Mouse (Mus musculus): Measurements from ENCODE around the gene Rgs19. TPM values are rescaled to one million over a fixed set of nuclear protein-coding genes. Genes with fewer than 3 reads are reported as not detected.

Rgs19 gene
- total RNA-seq, 1 experiment from 2014 or later = 89.7 TPM

- ATAC-seq (replicated peaks in 1 of 2; ENCODE audit: insufficient read depth in 1 of 2, low FRiP score in 2 of 2, low TSS enrichment in 1 of 2, low read depth in 1 of 2, poor library complexity in 2 of 2, severe bottlenecking in 2 of 2) = no peak
These were observed 4.2 kb downstream of the Rgs19 start for GRCm38 (mm10) chr2:181689466-181690160.

- ATAC-seq (replicated peaks in 1 of 2; ENCODE audit: insufficient read depth in 1 of 2, low FRiP score in 2 of 2, low TSS enrichment in 1 of 2, low read depth in 1 of 2, poor library complexity in 2 of 2, severe bottlenecking in 2 of 2) = no peak
These were observed 6.2 kb downstream of the Rgs19 start for GRCm38 (mm10) chr2:181687586-181687985.

- no peak for ATAC-seq (replicated peaks in 1 of 2; ENCODE audit: insufficient read depth in 1 of 2, low FRiP score in 2 of 2, low TSS enrichment in 1 of 2, low read depth in 1 of 2, poor library complexity in 2 of 2, severe bottlenecking in 2 of 2)
These were observed 8.1 kb downstream of the Rgs19 start for GRCm38 (mm10) chr2:181685686-181686085.

DNA sequence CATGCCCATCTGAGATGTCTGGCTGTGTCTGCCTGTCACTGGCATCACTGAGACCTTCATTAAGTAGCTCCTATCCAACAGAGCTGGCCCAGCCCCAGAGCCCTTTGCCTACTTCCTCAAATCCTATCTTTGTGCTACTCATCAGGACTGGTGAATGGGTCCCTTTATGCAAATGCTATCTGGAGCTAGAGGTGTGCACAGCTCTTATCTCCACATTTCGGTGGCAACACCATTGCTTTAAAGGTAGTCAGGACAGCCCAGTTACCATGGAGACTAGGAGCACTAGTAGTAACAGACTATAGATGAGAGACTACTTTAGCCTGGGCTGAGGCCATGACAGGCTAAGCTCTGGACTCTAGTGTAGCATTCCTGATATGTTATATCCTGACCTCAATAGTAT, 9.1 kb downstream of the Rgs19 start:
- ATAC-seq (replicated peaks in 1 of 2; ENCODE audit: insufficient read depth in 1 of 2, low FRiP score in 2 of 2, low TSS enrichment in 1 of 2, low read depth in 1 of 2, poor library complexity in 2 of 2, severe bottlenecking in 2 of 2) = no peak

GRCm38 (mm10) chr2:181683381-181683780, 10.4 kb downstream of the Rgs19 start:
- ATAC-seq (replicated peaks in 1 of 2; ENCODE audit: insufficient read depth in 1 of 2, low FRiP score in 2 of 2, low TSS enrichment in 1 of 2, low read depth in 1 of 2, poor library complexity in 2 of 2, severe bottlenecking in 2 of 2) = no peak

DNA sequence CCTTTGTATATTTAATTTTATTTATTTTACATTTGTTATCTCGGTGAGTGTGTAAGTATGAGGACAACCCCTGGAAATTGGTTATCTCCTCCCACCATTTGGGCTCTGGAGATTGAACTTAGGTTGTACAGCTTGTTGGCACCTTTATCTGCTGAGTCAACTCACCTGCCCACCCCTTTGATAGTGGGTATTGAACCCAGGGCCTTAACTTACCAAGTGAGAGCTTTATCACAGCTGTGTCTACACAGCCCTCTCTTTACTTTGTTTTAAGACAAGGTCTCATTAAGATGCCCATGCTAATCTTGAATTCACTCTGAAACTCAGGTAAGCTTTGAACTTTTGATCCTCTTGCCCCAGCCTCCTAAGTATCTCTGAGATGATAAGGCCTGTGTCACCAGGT, 11.8 kb downstream of the Rgs19 start:
- no peak for ATAC-seq (replicated peaks in 1 of 2; ENCODE audit: insufficient read depth in 1 of 2, low FRiP score in 2 of 2, low TSS enrichment in 1 of 2, low read depth in 1 of 2, poor library complexity in 2 of 2, severe bottlenecking in 2 of 2)

DNA sequence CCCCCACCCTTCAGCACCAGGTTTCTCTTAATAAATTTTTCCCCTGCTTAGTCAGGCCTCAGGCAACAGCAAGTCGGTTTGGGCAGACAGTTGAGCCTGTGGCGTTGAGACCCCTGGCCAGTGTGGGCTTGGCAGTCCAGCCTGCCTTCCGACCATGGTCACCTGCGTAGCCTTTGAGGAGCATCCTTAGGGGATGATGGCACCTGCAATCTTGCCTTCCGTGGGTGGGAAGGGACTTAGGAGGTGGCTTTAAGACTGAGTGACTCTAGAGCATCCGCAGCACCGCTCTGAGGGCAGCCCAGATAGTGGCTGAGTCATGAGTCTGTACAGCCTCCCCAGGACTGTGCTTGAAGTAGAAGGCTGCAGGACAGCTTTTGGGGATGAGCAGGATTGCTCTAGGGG, 13.1 kb downstream of the Rgs19 start:
- ATAC-seq (replicated peaks in 1 of 2; ENCODE audit: insufficient read depth in 1 of 2, low FRiP score in 2 of 2, low TSS enrichment in 1 of 2, low read depth in 1 of 2, poor library complexity in 2 of 2, severe bottlenecking in 2 of 2) = 0 out of 4 replicates have a peak, but pooled peaks of 1 of the 2 experiments have one; percentile 10

- ATAC-seq (replicated peaks in 1 of 2; ENCODE audit: insufficient read depth in 1 of 2, low FRiP score in 2 of 2, low TSS enrichment in 1 of 2, low read depth in 1 of 2, poor library complexity in 2 of 2, severe bottlenecking in 2 of 2) = peak; percentile 38 to 52
These were observed 13.6 kb downstream of the Rgs19 start, which contains the start of gene Tcea2 for GRCm38 (mm10) chr2:181679951-181680715. Gene Tcea2, plus strand, starts transcription at chr2:181680310.

- peak; percentile 74 to 77 for ATAC-seq (replicated peaks in 1 of 2; ENCODE audit: insufficient read depth in 1 of 2, low FRiP score in 2 of 2, low TSS enrichment in 1 of 2, low read depth in 1 of 2, poor library complexity in 2 of 2, severe bottlenecking in 2 of 2)
These were observed 15.0 kb downstream of the Rgs19 start for GRCm38 (mm10) chr2:181678780-181679179.

- ATAC-seq (replicated peaks in 1 of 2; ENCODE audit: insufficient read depth in 1 of 2, low FRiP score in 2 of 2, low TSS enrichment in 1 of 2, low read depth in 1 of 2, poor library complexity in 2 of 2, severe bottlenecking in 2 of 2) = no peak
These were observed 16.1 kb downstream of the Rgs19 start for GRCm38 (mm10) chr2:181677755-181678098.

DNA sequence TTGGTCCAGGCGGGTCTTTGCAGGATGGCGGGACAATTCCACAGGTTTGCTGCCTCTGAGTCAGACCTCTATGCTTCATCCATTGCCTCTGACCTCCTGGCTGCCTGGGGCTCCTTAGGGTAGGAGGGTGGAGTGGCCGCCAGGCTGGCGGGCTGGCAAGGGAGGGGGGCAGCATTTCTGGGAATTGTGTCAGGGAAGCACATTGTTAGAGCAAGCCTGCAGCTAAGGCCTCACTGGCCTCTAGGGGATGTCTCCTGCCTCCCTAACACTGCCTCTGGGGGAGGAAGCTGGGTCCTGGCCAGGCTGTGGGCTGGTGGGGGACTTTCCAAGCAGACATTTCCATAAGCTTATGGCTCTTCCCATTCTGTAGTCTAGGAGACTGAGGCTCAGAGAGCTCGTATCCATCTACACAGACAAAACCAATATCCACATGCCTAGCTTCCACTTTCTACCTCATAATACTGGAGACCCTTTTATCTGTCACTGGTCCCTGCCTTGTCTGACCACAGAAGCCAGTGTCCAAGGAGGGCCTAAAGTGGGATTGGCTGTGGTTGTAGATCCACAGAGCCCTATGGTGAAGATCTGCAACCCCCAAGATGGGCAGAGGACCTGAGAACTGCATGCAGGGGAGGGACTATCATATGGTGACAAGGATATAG, 16.6 kb downstream of the Rgs19 start:
- ATAC-seq (replicated peaks in 1 of 2; ENCODE audit: insufficient read depth in 1 of 2, low FRiP score in 2 of 2, low TSS enrichment in 1 of 2, low read depth in 1 of 2, poor library complexity in 2 of 2, severe bottlenecking in 2 of 2) = no peak

- no peak for ATAC-seq (replicated peaks in 1 of 2; ENCODE audit: insufficient read depth in 1 of 2, low FRiP score in 2 of 2, low TSS enrichment in 1 of 2, low read depth in 1 of 2, poor library complexity in 2 of 2, severe bottlenecking in 2 of 2)
These were observed 17.4 kb downstream of the Rgs19 start for GRCm38 (mm10) chr2:181676424-181676823.

DNA sequence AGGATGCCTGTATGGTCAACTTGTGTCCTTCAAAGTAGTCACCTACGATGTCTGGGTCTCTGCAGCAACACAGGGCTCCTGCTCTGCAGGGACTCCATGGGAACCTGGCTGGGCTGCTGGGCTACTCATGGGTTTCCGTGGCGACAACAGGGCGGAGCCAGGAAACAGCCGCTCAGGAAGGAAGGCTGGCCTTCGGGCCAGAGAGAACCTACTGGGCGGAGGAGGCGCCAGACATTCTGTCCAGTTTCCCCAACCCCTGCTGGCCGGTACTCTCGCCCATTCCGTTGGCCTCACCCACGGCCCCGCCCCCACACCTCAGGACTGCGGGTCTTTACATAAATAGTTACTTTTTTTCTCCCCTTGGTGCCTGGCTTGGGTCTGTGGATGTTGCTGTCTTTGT, 18.3 kb downstream of the Rgs19 start:
- ATAC-seq (replicated peaks in 1 of 2; ENCODE audit: insufficient read depth in 1 of 2, low FRiP score in 2 of 2, low TSS enrichment in 1 of 2, low read depth in 1 of 2, poor library complexity in 2 of 2, severe bottlenecking in 2 of 2) = peak; percentile 47 to 54

GRCm38 (mm10) chr2:181674934-181675333, 18.8 kb downstream of the Rgs19 start:
- no peak for ATAC-seq (replicated peaks in 1 of 2; ENCODE audit: insufficient read depth in 1 of 2, low FRiP score in 2 of 2, low TSS enrichment in 1 of 2, low read depth in 1 of 2, poor library complexity in 2 of 2, severe bottlenecking in 2 of 2)

DNA sequence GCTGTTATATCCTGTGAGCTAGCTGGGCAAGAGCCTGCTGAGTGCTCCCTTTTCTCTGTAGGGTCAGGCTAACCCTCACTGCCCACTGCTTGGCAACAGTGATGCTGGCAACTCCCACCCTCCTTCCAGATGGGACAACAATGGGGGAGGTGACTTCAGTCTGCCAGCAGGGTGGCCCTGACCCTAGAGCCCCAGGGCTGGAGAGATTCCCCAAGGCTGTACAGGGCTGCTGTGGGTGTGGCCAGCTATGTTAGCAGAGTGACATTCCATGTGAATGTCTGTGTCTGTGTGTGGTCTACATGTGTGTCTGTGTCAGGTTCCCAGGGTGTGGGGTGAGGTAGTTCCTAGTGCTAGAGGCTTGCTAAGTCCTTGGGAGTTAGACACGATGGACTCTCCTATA, 20.3 kb downstream of the Rgs19 start:
- ATAC-seq (replicated peaks in 1 of 2; ENCODE audit: insufficient read depth in 1 of 2, low FRiP score in 2 of 2, low TSS enrichment in 1 of 2, low read depth in 1 of 2, poor library complexity in 2 of 2, severe bottlenecking in 2 of 2) = no peak

DNA sequence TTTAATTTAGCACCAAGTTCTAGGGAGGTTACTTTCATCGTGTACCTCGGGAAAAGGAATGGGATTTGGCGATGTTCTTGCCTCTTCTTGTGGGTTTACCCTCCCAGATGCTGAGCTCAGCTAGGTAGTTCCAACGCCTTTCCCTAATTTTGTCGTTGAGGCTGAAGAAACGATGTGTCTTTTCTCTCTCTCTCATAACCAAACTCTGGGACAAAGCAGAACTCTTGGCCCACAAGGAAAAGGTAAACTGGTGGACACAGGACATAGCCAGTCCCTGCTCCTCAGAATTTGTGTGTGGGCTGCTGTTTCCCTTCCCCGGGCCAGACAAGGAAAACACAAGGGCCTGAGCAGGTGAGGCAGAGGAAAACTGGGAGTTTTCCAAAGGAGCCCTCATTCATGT, 21.8 kb downstream of the Rgs19 start:
- ATAC-seq (replicated peaks in 1 of 2; ENCODE audit: insufficient read depth in 1 of 2, low FRiP score in 2 of 2, low TSS enrichment in 1 of 2, low read depth in 1 of 2, poor library complexity in 2 of 2, severe bottlenecking in 2 of 2) = no peak

- no peak; a peak in 1 of 4 replicates for ATAC-seq (replicated peaks in 1 of 2; ENCODE audit: insufficient read depth in 1 of 2, low FRiP score in 2 of 2, low TSS enrichment in 1 of 2, low read depth in 1 of 2, poor library complexity in 2 of 2, severe bottlenecking in 2 of 2)
These were observed 22.5 kb downstream of the Rgs19 start, which contains the start of gene Sox18 for GRCm38 (mm10) chr2:181671326-181671725. Gene Sox18, minus strand, starts transcription at chr2:181671640.

DNA sequence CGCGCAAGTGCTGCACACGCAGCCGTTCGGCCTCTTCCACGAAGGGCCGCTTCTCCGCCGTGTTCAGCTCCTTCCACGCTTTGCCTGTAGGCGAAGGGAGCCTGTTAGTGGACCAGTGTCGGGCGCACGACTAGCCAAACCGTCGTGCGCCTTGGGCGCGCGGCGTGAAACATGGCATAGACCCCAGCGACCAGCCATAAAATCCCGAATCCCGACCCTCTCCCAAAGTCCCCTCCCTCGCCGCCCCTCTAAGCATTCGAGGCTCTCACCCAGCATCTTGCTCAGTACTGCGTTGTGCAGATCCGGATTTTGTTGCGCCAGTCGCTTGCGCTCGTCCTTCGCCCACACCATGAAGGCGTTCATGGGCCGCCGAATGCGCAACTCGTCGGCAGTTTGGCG, 22.9 kb downstream of the Rgs19 start:
- no peak for ATAC-seq (replicated peaks in 1 of 2; ENCODE audit: insufficient read depth in 1 of 2, low FRiP score in 2 of 2, low TSS enrichment in 1 of 2, low read depth in 1 of 2, poor library complexity in 2 of 2, severe bottlenecking in 2 of 2)
